Mouse (Mus musculus): ENCODE measurements around the gene Atat1.
"Not testable (repeated sequence)": the region's sequence is repeated elsewhere in the genome, so short reads cannot be mapped to it uniquely, and the experiment has no call there.

Gene Atat1

DNA sequence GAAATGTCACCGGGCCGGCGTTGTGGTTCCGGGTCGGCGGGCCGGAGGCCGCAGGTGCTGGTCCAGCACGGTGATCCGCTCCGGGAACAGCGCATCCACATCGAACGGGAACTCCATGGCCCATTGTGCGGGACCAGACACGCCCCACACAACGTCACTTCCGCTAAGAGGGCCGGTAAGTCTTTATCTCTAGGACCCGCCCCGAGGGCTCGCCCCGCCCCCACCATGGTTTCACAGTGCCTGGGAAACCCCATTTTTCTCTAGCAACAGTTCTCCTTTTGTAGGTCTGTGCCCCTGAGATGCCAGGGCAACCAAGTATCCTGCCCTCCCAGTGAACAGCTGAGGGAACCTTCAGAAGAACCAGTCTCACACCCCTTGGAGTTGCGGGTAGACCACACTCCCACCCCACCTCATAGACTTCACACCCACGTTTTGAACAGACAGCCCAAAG is at the start of gene Atat1:
TSS of gene Atat1 (minus strand) at position 157 of the 451 bp plus-strand sequence.
- DNase-seq (ENCODE audit: low read depth) = peak; percentile 96

GRCm38 (mm10) chr17:35958533-35959223 is 48.8 kb upstream of the Atat1 start:
- DNase-seq (ENCODE audit: low read depth) = no peak

DNA sequence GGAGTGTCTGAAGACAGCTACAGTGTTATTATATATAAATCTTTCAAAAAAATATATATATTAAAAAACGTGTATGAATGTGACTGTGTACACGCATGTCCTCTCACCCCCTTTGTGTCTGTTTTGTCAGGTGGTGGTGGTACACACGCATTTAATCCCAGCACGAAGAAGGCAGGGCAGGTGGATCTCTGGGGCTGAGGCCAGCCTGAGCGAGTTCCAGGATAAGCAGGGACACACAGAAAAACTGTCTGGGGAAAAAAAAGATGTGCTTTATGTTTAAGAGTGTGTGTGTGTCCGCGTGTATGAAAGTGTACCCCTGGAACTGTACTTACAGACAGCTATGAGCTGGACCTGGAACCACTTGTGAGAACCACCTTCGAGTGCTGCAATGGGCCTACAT is 44.8 kb upstream of the Atat1 start:
- DNase-seq (ENCODE audit: low read depth) = no peak

GRCm38 (mm10) chr17:35952559-35952958 is 42.7 kb upstream of the Atat1 start:
- DNase-seq (ENCODE audit: low read depth) = not testable (repeated sequence)

DNA sequence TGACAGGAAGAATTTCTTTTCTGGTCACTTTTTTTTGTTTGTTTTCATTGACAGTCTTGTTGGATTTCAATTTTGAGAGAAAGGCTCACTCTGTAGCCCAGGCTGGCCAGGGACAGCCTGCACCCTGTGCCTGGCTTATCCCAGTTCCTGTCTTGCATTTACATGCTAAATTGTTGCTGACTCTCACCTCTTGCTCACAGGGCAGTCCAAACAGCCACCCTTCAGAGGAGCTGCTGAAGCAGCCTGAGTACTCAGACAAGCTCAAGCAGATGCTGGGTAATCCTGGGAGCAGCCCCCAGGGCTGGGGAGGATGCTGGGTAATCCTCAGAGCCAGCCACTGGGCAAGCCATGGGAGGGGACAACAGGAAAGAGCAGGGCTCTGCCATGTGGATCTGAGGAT is 41.1 kb upstream of the Atat1 start:
- not testable (repeated sequence) for DNase-seq (ENCODE audit: low read depth)

DNA sequence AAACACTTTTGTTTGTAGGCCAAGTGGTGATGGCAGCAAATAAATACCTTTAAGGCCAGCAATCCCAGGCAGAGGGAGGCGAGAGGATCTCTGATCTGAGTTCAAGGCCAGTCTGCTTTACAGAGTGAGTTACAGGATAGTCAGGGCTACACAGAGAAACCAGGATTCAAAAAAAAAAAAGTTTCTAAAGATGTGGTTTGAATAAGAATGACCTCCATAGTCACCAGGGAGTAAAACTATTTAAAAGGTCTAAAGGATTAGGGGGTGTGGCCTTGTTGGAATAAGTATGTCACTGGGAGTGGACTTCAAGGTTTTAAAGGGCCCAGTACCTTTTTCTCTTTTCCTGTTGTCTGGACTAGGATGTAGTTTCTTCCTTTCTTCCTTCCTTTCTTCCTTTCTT is 30.1 kb upstream of the Atat1 start:
- no peak for DNase-seq (ENCODE audit: low read depth)

- DNase-seq (ENCODE audit: low read depth) = no peak
These were observed 29.2 kb upstream of the Atat1 start for GRCm38 (mm10) chr17:35939108-35939507.

- DNase-seq (ENCODE audit: low read depth) = no peak
These were observed 27.9 kb upstream of the Atat1 start for GRCm38 (mm10) chr17:35937700-35938348.

DNA sequence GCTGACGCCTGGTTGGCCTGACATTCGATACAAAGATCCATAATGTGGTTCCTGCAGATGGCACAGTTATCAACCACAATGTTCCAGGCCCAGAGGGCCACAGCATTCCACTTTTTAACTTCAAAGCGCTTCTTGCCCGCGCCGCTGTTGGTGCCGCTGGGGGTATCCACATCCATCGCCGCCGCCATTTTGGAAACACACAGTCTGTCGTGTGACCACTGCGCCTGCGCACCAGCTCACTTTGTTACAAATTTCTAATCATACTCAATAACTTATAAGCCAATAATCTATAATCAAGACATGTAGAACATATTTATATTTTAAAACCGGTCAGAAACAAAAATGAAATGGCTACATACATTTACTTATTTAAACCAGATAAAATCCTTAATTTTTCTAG is 25.9 kb upstream of the Atat1 start:
- DNase-seq (ENCODE audit: low read depth) = not testable (repeated sequence)

DNA sequence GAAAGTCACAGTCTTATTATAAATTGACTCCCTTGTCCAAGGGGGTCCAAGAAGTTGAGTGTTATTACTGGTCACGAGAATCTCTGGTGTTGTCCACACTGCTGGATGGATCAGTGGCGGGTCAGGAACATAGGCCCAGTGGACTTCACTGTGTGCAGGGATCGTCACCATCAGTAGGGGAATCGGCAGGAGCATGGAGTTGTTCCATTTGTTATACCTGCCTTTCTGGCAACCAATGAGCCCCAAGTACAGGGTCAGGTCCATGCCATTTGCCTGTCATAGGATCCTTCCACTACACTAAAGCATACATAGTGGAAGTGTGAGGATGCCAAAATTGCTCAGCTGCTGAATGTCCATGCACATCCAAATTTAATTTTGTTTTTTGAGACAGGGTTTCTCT is 22.7 kb upstream of the Atat1 start:
- DNase-seq (ENCODE audit: low read depth) = no peak

DNA sequence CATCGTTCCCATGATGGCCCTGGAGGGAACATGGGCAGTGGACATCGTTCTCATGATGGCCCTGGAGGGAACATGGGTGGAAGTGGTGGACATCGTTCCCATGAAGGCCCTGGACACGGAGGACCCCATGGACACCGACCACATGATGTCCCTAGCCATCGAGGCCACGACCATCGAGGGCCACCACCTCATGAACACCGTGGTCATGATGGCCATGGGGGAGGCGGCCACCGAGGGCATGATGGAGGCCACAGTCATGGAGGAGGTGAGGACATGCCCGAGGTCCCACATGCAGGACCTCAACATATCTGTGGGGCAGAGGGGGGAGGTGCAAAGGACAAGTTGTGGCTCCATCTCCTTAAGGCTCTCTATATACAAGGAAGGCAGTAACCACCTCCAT is 20.8 kb upstream of the Atat1 start:
- DNase-seq (ENCODE audit: low read depth) = no peak

DNA sequence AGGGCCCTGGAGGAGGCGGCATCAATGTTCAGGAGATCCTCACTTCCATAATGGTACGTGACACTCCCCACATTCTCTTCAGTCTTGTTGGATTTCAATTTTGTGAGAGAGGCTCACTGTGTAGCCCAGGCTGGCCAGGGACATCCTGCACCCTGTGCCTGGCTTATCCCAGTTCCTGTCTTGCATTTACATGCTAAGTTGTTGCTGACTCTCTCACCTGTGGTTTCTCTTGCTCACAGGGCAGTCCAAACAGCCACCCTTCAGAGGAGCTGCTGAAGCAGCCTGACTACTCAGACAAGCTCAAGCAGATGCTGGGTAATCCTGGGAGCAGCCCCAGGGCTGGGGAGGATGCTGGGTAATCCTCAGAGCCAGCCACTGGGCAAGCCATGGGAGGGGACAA is 19.7 kb upstream of the Atat1 start:
- no peak for DNase-seq (ENCODE audit: low read depth)

DNA sequence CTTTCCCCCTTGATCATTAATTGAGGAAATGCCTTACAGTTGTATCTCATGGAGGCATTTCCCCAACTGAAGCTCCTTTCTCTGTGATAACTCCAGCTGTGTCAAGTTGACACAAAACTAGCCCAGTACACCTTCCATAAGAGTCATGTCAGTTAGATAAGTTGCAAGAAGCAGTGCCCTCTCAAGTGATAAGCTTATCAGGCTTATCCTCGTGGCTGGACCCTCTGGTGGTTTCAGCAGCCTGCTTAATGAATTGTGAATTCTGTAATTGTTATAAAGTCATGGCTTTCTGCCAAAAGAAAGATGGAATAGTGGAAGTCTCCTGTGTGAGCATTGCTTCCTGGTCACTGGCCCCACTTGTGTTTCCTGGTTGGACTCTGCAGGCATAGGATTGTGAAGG is 17.6 kb upstream of the Atat1 start:
- DNase-seq (ENCODE audit: low read depth) = no peak

GRCm38 (mm10) chr17:35923281-35923680 is 13.4 kb upstream of the Atat1 start:
- no peak for DNase-seq (ENCODE audit: low read depth)

DNA sequence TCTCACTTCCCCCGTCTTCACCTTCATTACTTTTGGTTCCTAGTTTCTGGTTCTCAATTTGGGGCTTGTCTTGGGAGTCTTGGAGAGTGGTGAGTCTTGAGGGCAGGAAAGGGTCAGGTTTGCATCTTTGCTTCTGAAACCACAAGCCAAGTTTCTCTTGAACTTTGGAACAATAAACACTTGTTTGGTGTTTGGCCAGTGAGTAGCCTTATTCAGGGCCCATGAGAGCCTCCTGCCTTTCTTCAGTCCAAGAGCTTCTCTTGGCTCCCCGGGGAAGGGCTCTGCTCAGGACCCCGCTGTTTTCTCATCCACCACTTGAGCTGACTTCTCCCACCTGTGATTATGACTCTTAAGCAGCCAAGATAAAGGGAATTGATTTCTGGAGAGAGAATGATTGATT is 12.7 kb upstream of the Atat1 start:
- DNase-seq (ENCODE audit: low read depth) = no peak

DNA sequence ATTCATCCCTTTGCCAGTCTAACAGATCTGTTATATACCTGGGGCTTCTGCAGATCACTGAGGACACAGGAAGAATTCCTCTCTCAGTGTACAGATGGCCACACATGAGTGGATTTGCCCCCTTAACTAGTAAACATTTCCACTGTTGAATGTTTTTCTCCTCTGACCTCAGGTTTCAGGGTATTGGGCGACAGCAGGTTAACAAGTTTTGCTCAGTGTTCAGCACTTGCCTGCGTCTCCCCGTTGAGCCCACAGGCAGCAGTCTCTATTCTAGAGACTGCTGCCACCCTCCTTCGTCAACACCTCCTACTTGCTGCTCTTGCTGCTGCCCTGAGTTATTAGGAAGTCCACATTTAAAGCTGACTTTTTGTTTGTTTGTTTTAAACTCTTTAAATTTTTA is 11.8 kb upstream of the Atat1 start:
- no peak for DNase-seq (ENCODE audit: low read depth)

GRCm38 (mm10) chr17:35920862-35921562 is 11.1 kb upstream of the Atat1 start:
- no peak for DNase-seq (ENCODE audit: low read depth)

GRCm38 (mm10) chr17:35920384-35920783 is 10.5 kb upstream of the Atat1 start:
- DNase-seq (ENCODE audit: low read depth) = no peak

DNA sequence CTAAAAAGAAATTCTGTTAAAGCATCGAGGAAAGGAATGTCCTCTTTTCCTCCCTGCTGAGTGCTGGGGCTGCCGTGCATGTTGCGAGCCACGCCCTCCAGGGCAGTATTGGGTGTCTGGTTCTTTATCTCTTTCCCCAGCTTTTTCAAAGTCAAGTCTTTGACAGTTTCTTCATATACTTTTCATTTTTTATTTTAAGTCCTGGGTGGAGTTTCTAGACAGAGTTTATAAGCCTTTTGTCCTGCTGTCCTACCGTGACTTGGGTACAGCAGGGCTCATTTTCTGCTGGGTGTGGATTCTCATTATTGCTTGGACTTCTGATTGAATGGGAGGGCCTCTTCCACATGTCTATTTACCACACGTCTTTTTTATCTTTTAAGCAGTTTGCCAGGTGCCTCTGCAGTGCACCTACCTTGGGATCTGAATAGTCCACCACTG is 10.0 kb upstream of the Atat1 start:
- no peak for DNase-seq (ENCODE audit: low read depth)

DNA sequence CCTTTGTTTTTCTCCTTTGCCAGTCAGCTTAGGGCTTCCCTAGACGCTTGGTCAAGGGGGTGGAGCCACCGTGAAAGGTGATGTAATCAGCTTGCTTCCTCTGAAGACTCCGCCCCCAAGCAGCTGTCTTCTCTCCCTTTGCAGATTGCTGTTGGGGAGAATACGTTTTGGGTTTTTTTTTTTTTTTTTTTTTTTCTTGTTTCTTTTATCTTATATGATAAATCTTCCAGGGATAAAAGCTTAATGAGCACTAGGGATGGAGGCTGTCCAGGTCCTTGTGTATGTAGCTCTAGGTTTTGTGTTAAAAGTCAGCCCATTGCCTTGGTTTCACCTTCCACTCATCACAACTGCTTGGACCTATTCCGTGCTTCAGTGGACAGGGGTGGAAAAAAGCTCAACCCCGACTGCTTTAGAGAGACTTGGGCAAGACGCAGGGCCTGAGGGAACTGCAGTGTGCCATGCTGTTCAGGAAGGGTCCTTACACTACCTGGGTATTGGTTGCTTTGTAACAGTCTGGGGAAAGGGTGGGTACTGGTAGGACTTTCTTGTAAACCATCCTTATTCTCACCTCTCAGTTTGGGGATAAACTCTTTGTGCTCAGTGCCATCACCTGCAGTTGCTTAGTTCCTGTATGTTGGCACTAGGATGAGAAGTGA is 9.3 kb upstream of the Atat1 start:
- DNase-seq (ENCODE audit: low read depth) = peak; percentile 97

DNA sequence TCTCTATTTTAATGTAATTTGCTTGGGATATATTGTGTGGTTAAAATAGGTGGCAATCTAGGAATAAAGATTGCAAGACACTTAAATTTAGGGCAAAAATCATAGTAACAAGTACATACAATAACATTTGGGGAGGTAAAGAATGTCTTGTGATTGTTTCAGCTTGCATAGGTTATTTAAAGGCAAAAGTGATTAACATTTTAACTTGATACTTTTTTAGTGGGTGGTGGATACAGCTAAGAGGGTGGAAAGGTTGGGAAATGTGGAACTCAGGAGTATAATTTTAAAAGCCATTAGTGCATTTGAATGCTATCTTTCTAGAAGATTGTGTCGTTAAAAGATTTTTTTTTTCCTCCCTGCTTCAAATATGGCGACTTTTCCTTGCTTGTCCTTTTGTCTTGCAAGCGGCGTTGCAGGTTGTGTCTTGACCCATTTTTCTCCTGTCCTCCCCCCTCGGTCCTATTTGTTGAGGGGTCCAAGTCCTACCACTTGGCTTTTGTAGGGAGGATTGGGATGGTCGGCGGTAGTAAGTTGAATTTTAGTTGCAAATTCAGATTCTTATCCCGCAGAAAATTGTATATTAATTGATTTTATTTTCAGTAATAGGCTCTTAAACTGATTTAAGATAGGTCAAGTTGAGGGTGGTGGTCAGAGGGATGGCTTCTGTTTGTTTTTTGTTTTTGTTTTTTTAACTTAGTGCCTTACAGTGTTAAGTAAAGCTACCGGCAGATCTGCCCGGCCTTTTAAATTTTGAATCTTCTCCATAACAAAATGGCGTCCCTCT is 8.6 kb upstream of the Atat1 start:
- no peak for DNase-seq (ENCODE audit: low read depth)

Measured in c-Kit-positive CD71-negative TER-119-negative erythroid progenitor cells, embryonic 14.5 days (primary cell).